Mouse (Mus musculus) thymus, postnatal 0 days (tissue): ENCODE data around the gene Cdkl5. TPM values are rescaled to one million over a fixed set of nuclear protein-coding genes. Genes with fewer than 3 reads are reported as not detected.

ENCODE experiments used
- DNase-seq: peaks from one replicate; pipeline ENCODE4 v3.0.0-alpha.2; 2015; ENCODE audit warnings: low spot score
- polyA plus RNA-seq: library from polyadenylated mRNA; unstranded; fragments of >200 nt; fragmentation: Nextera tagmentation; extraction: Ambion mirVana; gene quantifications from 2 replicates; pipeline ENCODE4 v1.2.1, GENCODE M21; 2015

Gene Cdkl5
- 0.48 and 0.55 TPM in 2 replicates for polyA plus RNA-seq

DNA sequence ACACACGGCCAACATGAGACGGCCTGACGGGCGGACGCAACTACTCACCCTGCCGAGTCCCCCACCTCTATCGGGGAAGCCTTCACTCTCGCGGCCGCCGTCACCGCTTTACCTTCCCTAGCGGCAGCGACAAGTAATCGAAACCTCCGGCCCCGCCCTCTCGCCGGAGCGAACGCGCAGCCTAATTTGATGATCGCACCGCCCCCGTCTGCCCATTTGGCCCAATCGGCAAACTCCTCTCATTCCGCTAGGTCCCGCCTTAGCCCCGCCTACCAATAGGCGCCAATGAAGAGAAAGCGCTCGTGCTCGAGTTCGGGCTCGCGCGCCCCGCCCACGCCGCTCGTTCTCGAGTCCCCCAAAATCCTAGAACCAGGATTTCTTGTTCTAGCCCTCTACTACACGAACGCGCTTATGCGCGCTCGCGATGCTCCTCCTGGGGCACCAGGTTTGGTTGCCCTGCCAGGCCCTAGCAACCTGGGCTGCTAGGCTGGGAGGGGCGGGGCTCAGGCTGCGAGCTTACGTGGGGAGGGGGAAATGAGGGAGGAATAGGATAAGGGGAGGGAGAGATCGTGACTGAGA, at the start of gene Cdkl5:
Cdkl5 (minus strand) TSS at position 162 of the 579 bp plus-strand sequence.
- DNase-seq, result peak; percentile 95

DNA sequence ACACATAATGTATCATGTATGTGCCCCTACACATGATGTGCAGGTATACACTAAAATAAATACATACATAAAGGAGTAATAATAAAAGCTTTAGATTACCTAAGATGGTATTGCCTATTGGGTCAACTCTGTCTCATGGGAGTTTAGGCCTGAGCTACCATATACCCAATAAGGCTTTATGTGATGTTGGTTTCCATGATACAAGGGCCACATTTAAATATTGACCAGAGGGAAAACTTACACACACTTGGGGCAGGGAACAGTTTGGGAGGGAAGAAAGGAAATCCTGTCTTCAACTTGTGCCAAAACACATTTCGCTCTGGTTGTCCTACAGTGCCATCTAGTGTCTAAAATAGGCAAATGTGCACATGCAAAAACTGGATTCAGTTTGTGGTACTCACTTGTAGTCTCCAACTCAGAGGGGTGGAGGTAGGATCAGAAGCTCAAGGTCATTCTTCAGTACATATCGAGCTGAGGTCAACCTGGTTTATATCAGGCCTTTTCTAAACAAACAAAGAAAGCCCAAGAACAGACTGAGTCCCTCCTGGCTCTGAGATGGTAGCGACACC, 38.8 kb upstream of the Cdkl5 start:
- peak; percentile 53 for DNase-seq

DNA sequence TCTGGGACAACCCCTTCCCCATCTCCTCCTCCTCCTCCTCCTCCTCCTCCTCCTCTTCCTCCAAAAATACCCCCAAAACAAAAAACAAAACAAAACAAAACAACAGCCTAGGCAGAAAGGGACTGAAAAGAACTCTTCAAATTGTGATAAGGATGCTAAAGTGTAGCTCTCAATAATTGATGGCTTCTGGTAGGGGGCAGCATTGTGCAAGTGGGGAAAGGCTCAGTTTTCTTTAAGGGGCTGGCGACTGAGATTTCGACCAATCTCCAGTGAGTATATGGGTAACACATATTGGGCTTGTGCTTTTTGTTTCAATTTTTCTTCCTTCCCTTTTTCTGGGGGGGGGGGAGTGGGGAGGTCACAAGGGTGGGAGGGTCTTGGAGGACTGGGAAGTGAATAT, 37.9 kb upstream of the Cdkl5 start:
- peak; percentile 7 for DNase-seq

DNA sequence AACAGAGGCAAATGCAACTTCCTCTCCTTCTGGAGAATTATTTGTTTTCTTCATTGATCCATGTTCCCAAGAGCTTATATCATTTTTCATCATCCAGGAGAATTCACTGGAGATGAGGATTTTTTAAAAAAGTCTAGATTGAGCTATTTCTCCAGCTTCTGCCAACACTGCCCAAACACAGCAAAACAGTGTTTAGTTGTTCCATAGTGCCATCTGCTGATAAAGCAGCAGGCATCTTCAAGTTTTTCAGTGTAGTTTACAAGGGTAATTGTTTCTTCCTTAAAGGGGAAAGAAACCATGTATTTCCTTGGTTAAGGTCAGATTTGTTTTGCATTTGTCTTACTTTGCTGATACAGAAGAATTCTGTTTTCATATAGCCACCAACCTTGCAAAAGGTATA, 35.7 kb upstream of the Cdkl5 start:
- no peak for DNase-seq

DNA sequence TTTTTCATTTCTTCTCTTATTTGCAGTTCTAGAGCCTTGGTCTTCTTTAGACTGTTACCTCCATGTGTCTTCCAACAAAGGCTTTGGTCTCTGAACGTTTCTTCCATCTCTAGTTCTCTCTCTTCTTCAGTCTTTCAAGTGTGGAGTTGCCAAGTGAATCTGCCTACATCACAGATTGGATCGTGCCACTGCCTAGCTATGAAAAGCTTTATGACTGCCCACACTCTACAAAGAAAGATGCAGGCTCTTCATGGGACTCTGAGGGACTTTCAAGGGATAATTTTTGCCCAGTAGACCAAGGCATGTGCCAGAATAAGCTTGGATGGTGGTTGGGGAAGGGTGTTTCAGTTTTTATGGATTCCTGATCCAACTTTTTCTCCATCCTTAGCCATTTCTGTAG, 30.0 kb upstream of the Cdkl5 start:
- DNase-seq, result no peak

DNA sequence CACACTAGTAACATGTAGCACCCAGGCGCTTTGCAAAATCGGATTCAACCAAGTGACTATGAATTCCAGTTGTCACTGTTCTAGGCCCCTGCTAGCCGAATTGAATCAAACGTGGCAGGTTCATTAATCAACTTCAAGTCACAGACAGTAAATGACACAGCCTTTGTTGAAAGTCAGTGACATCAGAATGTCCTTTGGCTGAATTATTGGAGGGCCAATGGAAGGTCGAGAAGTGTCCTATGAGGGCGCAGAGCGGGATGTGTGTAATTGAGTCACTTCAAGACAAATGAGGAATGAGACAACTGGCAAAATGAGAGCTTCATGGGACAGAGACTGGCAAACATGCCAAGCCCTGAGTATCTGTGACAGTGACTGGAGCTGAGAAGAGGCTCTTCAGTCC, 27.0 kb upstream of the Cdkl5 start:
- DNase-seq, result no peak

DNA sequence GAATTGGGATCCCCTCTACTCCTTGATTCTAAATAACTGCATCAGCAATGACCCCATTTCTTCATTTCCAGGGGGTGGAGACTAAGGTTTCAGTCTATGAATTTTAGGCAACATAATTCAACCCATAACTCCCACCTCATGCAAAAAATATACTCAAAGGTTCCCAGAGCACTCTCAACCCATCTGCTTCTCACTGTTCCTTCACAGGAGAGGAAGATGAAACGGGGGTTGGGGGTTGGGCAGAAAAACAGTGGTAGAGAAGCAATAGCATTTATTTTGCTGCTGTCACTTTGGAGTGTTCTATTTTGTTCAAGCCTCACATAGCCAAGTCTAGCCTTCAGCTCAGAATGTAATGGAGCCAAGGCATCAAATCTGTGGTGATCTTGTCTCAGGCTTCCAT, 23.7 kb upstream of the Cdkl5 start:
- DNase-seq, result no peak

DNA sequence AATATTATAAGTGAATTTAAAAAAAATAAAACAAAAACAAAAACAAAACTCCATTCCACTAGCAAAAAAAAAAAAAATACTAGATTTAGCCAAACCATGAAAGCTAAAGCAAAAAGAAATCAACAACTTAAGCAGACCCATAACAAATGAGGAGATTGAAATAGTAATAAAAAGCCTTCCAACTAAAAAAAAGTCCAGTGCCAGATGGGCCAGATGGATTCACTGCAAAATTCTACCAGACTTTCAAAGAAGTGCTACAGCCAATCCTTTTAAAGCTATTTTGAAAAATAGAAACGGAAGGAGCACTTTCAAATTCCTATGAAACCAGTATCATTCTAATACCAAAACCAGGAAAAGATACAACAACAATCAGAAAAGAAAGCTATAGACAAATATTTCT, 11.8 kb upstream of the Cdkl5 start:
- no peak for DNase-seq

DNA sequence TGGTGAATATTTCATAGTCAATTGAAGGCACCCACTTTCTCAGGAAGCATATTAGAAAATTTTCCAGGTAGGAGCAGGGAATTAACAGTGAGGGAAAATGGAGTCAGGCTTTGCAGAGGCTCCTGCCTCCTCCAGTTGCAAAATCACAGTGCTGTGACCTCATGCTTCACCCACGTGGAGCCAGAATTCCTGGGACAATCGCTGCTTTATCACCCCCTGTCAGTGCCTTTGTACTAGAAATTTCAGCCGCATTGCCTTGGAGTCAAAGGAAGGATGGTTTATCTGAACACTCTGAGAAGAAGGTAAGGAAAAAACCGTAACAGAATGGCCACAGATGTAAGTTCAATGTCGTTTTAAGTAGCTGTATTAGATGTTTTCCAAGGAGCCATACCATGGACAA, 1.5 kb upstream of the Cdkl5 start:
- DNase-seq, result no peak

DNA sequence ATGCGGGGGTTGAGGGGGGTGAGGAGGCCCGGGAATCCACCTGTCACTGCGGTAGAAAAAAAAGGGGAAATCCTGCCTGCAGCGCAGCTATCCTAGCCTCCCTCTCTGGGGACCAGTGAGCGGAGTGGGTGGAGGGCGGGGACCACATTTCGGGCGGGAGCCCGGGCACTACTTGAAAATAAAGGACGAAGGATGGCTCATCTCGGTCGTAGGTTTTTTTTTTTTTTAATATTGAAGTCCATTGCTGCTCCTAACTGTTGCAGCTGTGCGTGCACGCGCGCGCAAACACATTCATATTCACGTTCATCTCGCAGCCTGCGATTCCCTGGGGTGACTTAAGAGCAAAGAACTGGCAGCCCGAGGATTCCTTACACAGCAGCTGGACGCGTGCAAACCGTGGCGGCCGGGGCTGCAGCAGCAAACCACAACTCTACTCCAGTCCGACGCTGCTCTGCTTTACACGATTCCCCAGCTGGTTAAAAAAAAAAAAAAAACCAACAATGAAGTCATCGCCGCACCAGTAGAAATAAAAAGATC, 695 bp upstream of the Cdkl5 start:
- DNase-seq, result peak; percentile 16

DNA sequence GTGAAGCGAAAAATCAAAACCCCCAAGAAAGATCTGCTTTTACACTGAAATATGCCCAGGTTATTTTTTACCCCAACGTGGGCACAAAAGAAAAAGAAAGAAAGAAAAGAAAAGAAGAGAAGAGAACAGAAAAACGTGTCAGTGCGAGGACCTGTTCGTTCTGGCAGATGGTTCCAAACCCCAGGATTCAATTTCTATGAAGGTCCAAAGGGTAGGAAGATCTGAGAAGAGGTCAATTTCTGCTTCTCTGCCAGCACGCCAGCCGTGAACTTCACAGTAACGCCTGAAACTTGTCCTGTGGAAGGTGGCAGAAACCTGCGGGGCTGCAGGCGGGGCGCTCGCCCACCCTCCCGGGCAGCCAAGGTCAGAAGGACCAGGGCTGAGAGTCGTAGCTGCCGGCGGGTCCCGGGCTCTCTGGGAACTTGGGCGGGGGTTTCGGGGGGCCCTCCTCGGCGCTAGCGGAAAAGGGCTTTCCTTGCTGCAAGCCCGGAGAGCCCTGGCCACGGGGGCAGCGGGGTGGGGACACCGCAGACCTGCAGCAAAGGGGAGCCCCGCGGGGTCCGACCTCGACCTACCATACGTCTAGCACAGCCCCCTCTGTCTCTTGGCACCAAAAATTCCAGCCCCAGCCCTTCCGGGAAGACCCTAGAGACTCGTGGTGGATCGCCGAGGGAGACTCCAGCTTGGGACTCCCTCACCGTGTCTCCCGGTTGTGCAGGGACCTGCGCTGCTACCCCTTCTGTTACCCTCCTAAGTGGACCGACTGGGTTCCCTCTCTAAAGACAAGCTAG, 560 bp downstream of the Cdkl5 start:
- peak; percentile 3 for DNase-seq

DNA sequence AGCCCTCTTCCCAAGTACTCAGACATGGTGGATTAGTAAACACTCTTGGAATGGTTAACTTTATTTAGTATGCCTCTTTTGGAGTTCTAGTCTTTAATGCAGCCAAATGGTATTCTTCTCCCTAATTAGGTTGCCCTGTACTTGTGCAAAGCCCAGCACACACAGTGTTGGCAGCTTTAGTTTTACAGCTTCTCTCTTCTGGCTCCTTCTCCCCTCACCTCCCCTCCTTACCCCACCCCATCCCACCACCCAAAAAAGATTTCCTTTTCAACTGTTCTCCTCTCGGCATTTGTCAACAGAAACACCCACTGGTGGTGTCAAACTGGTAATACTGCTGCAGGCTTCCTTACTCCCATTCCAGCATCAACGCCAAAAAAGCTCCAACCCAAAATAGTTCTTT, 1.8 kb downstream of the Cdkl5 start:
- no peak for DNase-seq

DNA sequence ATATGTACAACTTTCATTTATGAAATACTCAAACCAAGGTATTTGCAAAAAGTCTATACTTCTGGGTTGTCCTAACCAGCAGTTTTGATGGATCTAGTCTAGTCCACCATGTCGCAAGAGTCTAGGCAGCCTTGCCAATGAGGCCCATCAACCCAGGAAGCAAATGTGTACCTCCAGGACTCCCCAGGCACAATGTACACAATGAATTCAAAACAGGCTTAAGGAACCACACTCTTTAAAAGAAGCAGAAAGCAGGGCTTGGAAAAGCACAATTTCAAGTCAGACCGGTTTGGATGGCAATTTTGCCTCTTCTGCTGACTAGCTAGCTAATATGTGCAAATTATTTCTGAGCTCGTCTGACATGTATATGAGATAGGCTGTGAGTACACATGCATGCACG, 4.2 kb downstream of the Cdkl5 start:
- no peak for DNase-seq

DNA sequence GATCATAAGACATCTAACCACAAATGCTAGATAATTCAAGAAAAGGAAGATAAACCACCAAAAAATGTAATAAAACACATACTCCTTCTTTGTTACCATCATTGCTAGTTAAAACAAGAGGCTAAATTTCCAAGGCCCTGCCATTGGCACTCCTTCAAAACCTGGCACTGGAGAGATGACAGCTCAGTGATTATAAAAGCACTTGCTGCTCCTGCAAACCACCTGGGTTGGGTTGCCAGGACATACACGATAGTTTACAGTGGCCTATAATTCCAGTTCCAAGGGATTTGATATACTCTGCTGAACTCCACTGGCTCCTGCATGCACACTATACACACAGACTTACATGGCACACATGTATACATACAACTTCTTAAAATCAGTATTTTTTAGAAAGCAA, 16.6 kb downstream of the Cdkl5 start:
- no peak for DNase-seq

DNA sequence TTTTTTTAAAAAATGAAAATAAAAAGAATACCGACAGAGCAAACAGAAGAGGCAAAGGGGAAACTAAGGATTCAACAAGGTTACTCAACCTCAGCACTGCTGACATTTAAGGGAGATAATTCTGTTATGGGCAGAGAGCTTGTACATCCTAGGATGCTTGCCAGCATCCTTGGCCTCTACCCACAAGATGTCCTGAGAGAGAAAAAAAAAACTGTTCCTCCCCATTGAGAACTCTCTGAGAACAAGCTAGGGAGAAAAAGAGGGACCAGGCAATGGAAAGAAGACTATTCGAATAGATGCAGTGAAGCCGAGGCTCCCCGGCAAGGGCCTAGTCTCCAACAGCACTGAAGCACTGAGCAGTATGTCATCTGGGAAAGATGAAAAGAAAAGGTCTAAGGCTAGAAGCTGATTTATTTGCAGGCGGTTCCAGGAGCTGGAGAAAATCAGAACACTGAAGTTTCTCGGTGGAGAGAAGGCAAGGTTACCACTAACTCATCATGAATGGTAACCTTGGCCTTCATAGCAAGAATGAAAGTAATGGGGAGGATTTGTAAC, 22.4 kb downstream of the Cdkl5 start:
- no peak for DNase-seq

DNA sequence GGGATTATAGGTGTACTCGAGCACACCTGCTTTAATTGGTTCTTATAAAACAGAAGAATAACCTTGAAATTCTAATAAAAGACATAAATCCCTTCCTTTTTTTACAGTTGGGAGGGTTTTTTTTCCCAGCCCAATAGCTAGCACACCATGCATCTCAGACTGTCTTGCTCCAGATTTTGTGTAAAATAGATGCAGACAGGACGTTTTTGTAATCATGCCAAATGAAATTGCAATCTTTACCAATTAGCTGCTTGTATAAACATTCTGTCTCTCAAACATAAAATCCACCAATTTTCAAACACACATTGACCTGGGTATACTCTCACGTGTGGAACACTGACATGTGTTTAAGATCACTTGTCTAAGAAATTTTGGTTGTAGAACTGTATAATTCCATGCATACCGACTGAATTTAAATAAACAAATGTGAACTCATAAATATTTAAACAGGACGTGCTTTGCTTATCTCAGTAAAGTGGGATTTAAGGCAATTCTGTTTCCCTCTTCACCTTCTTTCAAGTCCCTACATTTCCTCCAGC, 35.8 kb downstream of the Cdkl5 start:
- DNase-seq, result no peak

DNA sequence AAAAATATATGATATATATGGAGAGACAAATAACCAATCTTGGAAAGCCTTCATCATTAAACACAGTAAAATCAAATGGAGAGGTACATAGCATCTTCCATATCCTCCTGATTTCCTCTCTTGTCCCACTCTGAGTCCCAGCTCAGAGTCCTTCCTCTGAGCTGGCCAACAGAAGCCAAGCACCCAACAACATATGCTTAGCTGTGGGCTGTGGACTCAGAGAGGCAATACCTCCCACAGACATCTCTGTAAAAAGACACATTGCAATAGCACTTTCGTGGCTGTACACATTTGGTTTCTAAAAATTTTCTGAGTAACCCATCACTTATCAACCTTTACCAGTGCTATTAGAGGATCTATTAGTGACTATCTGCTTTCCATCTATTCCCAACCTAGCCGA, 44.9 kb downstream of the Cdkl5 start:
- DNase-seq, result no peak

DNA sequence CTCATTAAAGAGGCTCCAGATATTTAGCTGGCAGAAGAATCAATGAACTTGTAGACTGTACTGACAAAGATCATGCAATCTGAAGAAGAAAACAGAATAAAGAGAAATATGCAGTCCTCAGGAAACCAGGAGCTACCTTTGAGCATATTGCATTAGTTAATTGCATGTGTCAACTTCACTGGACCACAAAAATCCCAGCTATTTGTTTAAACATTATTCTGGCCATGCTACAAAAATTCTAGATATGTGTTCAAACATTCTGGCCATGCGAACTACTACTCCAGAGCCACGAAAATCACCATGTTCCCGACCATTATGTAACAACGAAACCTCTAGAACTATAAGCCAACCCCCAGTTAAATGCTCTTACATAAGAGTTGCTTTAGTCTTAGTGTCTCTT, 49.8 kb downstream of the Cdkl5 start:
- DNase-seq, result no peak

DNA sequence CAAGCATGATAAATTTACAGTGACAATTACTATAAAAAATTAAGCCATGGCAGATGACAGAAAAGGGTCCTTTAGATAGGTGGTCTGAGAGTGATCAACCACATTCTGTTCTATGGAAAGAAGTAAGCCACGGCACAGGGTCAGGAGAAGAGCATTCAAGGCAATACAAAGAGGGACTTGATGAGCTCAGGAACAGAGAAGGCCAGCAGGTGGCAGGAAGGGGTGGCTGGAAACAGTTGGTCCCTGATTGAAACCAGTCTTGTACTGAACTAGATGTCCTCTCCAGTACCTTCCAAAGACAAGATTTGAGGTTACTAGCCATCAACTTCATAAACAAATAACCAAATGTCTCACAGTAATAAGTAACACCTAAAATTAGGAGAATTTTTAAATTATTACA, 59.0 kb downstream of the Cdkl5 start:
- no peak for DNase-seq

DNA sequence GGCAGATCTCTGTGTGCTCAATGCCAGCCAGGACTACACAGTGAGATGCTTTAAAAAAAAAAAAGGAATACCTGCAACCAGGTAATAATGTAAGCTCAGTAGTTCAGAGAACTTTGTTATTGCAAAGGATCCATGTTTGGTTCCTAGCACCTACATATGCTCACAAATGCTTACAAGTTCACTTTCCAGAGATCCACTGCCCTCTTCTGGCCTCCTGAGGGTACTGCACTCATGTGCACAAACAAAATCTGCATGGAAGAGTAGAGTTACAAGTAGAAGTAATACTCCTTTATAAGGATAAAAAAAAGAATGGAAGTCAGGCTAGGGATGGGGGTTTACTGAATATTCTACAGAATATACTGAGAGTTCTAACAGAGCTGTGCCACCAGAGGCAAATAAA, 63.8 kb downstream of the Cdkl5 start:
- no peak for DNase-seq

DNA sequence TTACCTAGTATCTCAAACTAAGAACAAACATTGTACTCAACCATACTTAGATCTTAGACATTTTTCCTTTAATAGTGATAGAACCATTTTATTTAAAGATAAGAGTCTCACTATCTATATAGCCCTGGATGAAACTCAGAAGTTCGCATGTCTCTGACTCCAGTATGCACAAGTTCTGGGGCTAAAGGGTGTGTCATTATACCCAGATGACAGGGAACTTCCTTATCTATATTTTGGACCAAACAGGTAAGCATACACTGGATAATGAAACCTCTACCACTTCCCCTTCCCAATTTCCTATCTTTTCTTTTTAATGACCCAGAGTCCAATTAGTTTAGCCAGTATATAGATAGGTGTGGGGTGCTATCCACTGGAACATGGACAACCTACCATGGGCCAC, 65.6 kb downstream of the Cdkl5 start:
- no peak for DNase-seq

DNA sequence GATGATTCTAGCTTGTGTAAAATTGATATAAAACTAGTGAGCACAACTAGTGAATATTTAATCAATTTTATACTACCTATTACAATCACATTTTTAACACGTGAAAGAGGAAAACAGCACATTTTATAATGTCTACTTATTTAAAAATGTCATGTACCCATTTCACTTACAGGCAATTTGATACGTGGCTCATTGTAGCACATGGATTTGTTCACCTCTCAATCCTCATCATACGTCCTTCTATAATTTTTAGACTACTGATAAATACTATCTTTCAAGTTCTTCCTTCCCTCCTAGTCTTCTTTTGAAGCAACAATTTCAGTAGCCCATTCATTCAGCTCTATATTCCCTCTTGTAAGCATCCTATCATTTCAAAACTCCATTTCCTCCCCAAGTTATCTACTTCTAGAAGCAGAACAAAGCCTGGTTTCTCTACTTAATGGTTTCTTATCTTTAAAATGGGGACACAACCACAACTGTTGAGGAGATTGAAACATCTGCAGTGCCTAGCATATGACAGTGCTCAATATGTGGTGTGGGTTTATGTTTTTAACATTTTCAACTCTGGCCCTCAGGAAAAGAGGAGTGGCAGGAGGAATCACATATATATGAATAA, 75.4 kb downstream of the Cdkl5 start:
- DNase-seq, result no peak
